Mouse (Mus musculus): ENCODE measurements at regions not wholly inside any gene's neighbourhood (a gene's known extent, or its start where the extent isn't known, plus 50 kb on each side); places are given as distances from the start of the nearest gene placed in this dataset.

DNA sequence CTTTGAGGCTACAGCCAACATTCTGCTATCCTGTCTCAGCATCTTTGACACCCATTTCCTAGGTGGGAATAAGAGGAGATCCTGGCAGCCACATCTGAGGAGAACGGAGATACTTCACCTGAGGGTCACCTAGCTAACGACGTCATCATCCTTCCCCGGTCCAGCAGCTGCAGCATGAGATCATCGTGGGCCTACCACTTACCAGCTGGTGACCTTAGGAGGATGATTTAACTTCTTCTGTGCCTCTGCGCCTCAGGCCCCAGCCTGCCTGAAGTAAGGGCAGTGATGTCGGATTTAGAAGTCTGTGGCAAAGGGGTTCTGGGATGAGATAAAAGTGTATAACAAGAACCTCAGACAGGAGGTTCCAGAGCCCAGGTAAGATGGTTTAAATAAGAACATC is 391.3 kb upstream of the Spred2 start:
- ATAC-seq (ENCODE audit: low FRiP score): no peak
- Histone ChIP-seq H3K4me1 (peaks cover 21% of the 10 kb centered on the region), H3K36me3 (replicated peaks) (no peaks in the 10 kb centered on the region), H3K27me3 (peaks cover 38% of the 10 kb centered on the region), H3K27ac (no peak overlapping the region), H3K9ac (no peak overlapping the region), H3K4me3 (replicated peaks) (no peak overlapping the region), H3K4me2 (no peak overlapping the region), H3K9me3 (no peaks in the 10 kb centered on the region)
- 87% methylated on average over 7 of the region's 7 CpGs for WGBS

DNA sequence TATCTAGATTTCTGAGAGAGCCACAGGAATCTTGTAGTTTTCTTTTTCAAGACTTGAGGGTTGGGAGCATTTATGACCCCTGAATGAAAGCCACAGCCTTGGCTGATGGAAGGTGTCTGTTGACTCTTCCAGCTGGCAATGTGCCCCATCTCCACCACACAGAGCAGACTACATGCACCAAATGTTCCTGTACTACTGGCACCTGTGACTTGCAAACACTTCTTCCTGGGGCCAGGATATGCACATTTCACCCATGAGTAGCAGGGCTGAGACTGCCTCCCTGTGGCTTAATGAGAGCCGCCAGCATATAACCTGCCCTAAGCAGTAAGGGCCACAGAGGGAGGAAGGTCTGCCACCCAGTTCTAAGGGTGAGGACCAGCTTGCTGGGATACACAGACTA is 390.5 kb upstream of the Spred2 start:
- Histone ChIP-seq H3K4me3 (replicated peaks) (no peak overlapping the region), H3K9ac (no peak overlapping the region), H3K36me3 (replicated peaks) (no peaks in the 10 kb centered on the region), H3K4me2 (no peak overlapping the region), H3K27me3 (peaks cover 40% of the 10 kb centered on the region), H3K27ac (no peak overlapping the region), H3K4me1 (peaks cover 21% of the 10 kb centered on the region), H3K9me3 (no peaks in the 10 kb centered on the region)
- WGBS: 65% methylated on average over 1 of the region's 1 CpGs
- no peak for ATAC-seq (ENCODE audit: low FRiP score)

DNA sequence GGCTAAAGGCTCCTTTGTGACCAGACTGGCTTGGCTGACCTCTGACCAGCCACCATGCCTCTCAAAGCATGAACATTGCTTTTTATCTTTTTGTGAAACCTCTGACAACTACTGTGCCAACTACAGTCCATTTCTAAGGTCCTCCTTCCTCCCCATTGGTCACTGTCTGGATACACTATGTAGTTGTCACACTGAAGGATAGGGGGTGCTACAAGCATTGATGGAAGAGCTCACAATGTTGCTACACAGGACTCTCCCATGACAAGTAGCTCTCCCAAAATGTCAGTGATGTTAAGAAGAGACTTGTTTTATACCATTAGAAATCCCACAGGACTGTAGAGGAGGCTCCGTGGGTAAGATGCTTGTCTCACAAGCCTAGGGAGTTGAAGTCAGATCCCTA is 389.0 kb upstream of the Spred2 start:
- H3K27ac ChIP-seq: no peak overlapping the region
- peaks cover 36% of the 10 kb centered on the region for H3K27me3 ChIP-seq
- no peak overlapping the region for H3K9ac ChIP-seq
- no peak overlapping the region for H3K4me3 ChIP-seq (replicated peaks)
- H3K9me3 ChIP-seq: no peaks in the 10 kb centered on the region
- H3K4me1 ChIP-seq: peaks cover 14% of the 10 kb centered on the region
- no peak overlapping the region for H3K4me2 ChIP-seq
- H3K36me3 ChIP-seq (replicated peaks): no peaks in the 10 kb centered on the region
- WGBS: 85% methylated on average over 1 of the region's 1 CpGs
- ATAC-seq (ENCODE audit: low FRiP score): no peak

DNA sequence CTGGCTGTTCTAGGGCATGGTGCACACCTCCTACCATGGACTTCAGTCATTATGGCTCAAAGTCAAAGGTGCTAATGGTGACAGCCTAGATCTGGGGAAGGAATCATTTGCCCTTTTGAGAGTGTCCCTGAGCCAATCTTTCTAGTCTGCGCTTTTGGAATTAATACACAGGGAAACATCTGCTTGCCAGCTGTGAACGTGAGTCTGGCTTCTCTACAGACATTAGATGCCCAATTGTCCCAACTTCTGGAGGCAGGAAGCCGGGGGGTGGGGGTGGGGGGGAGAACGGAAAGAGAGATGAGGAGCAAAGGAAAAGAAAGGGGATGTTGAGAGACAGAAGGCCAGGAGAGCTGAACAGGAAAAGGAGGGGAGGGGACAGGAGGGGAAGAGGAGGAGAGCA is 377.9 kb upstream of the Spred2 start:
- no peak overlapping the region for H3K27ac ChIP-seq
- 72% methylated on average over 4 of the region's 4 CpGs for WGBS
- H3K4me3 ChIP-seq (replicated peaks): no peak overlapping the region
- H3K9ac ChIP-seq: no peak overlapping the region
- H3K4me2 ChIP-seq: no peak overlapping the region
- H3K4me1 ChIP-seq: no peaks in the 10 kb centered on the region
- H3K27me3 ChIP-seq: peaks cover 6% of the 10 kb centered on the region
- H3K9me3 ChIP-seq: no peaks in the 10 kb centered on the region
- no peaks in the 10 kb centered on the region for H3K36me3 ChIP-seq (replicated peaks)
- ATAC-seq (ENCODE audit: low FRiP score): no peak

DNA sequence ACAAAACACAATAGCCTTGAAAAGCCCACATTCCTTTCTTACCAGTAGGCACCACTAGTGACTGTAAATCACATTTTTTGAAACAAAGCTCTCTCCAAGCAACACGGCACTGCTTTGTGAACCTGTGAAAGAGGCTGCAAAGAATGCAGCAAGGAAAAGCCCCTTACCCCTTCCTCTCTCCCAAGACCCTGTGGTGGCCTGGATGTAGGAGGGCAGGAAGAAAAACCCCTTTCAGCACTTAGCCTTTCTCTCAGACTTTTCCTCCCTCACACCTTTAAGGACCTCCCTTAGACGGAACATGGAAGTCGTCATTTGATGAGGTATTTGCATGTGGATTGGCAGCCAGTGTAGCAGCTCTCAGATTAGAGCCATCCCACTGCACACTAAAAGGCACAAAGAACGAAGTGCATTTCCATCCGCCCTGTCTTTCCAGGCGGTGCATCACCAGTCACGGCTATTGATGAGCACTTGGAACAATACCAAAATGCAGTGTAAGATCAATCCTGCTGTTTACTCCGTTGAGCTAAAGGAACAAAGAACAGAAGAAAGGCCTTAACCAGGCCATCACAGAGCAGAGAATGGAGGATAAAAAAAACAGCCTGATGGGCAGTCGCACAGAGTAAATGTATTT is 369.7 kb upstream of the Spred2 start:
- H3K36me3 ChIP-seq (replicated peaks): no peaks in the 10 kb centered on the region
- no peak overlapping the region for H3K9ac ChIP-seq
- peaks cover 16% of the 10 kb centered on the region for H3K4me1 ChIP-seq
- H3K9me3 ChIP-seq: no peaks in the 10 kb centered on the region
- H3K4me3 ChIP-seq (replicated peaks): no peak overlapping the region
- H3K27ac ChIP-seq: peak overlapping the region; percentile 22; the same call in 1 of the 2 replicates
- peaks cover 15% of the 10 kb centered on the region; the same call in 1 of the 2 replicates for H3K27me3 ChIP-seq
- ATAC-seq (ENCODE audit: low FRiP score): peak; percentile 85
- WGBS: 8% methylated on average over 9 of the region's 9 CpGs
- peak overlapping the region; percentile 35 for H3K4me2 ChIP-seq

DNA sequence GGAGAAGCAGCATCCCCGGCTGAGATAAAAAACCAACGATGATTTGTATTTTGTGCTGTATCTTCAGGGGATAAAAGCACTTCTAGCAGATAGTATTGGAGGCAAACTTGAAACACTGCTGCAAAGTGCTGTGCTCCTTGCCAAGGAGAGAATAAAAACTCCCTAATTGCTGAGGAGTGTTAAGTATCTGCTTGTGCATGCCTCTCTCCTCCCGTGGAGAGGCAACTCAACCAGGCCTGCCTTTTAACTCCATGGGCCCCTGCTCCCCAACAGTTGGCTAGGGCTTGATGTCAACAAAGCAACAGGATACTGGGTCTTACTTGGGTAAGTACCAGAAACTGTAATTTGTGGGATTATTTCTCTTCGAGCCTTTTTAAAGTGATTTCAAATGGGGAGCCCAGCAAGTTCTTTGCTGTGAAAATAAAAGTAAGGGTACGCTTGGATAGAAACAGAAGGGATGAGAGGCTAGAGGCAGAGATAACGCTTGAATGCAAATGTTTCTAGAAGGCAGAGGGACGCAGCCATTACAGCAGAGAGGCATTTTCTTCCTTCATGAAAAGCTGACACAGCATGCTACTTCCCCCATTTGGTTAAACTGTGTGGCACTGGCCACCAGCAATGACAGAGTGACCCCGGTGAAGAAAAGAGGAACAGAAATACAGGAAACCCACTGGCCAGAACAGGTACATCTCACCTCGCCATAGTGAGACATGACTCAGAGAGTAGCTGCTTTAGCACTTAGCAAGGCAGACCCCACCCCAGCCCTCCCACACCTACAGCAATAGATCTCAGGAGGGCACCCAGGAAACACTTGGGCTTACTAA is 369.0 kb upstream of the Spred2 start:
- H3K4me2 ChIP-seq: peak overlapping the region; percentile 35
- peaks cover 16% of the 10 kb centered on the region for H3K4me1 ChIP-seq
- H3K9me3 ChIP-seq: no peaks in the 10 kb centered on the region
- no peak overlapping the region for H3K9ac ChIP-seq
- no peaks in the 10 kb centered on the region for H3K36me3 ChIP-seq (replicated peaks)
- H3K27me3 ChIP-seq: peaks cover 15% of the 10 kb centered on the region; the same call in 1 of the 2 replicates
- H3K27ac ChIP-seq: peak overlapping the region; percentile 22; the same call in 1 of the 2 replicates
- peak; percentile 40; the same call in 1 of the 2 replicates for ATAC-seq (ENCODE audit: low FRiP score)
- 43% methylated on average over 9 of the region's 9 CpGs for WGBS
- no peak overlapping the region for H3K4me3 ChIP-seq (replicated peaks)

DNA sequence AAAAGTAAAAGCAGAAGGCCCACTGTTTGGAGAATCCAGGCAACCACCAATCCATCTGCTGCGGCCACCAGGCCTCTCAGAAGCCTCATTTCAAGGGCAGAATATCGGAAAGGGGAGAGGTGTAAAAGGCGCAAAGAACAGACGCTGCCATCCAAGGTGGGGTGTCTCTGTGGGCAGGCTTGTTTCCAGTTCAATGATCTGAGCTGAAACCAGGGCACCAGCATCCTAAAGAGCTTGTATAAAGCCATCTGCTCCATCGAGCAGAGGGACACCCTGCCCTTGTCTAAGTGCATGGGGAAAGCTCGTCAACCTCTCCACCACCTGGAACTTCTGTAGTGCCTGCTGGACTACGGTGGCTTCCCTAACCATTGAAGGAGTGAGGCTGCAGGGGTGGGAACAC is 363.7 kb upstream of the Spred2 start:
- Histone ChIP-seq H3K27ac (no peak overlapping the region), H3K36me3 (replicated peaks) (no peaks in the 10 kb centered on the region), H3K4me2 (no peak overlapping the region), H3K4me3 (replicated peaks) (no peak overlapping the region), H3K9ac (no peak overlapping the region), H3K4me1 (peaks cover 8% of the 10 kb centered on the region; the same call in 1 of the 2 replicates), H3K27me3 (peaks cover 9% of the 10 kb centered on the region; the same call in 1 of the 2 replicates), H3K9me3 (no peaks in the 10 kb centered on the region)
- WGBS: 83% methylated on average over 7 of the region's 7 CpGs
- no peak for ATAC-seq (ENCODE audit: low FRiP score)

DNA sequence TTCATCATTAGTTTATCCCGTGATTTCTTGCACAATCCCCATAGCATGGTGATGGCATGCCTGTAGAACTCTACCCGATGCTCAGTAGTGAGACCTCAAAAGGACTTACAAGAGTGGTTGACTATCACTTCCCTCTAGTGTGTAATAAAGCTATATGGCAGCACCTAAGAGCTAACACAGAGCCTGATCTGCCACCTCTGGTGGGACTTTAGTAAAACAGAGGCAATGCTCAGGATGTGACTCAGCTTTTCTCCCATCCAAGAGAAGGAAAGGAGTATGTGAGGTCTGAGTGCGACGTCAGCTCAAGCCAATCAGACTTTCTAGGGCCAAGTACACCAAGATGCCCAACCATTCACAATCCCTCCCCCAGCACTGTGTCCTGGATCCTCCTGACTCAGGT is 361.5 kb upstream of the Spred2 start:
- Histone ChIP-seq H3K27me3 (peaks cover 4% of the 10 kb centered on the region; the same call in 1 of the 2 replicates), H3K36me3 (replicated peaks) (no peaks in the 10 kb centered on the region), H3K27ac (no peak overlapping the region), H3K4me2 (no peak overlapping the region), H3K4me1 (0 out of 2 replicates have a peak, but pooled peaks cover 5% of the 10 kb centered on the region), H3K4me3 (replicated peaks) (no peak overlapping the region), H3K9ac (no peak overlapping the region), H3K9me3 (no peaks in the 10 kb centered on the region)
- WGBS: 94% methylated on average over 4 of the region's 4 CpGs
- no peak for ATAC-seq (ENCODE audit: low FRiP score)

DNA sequence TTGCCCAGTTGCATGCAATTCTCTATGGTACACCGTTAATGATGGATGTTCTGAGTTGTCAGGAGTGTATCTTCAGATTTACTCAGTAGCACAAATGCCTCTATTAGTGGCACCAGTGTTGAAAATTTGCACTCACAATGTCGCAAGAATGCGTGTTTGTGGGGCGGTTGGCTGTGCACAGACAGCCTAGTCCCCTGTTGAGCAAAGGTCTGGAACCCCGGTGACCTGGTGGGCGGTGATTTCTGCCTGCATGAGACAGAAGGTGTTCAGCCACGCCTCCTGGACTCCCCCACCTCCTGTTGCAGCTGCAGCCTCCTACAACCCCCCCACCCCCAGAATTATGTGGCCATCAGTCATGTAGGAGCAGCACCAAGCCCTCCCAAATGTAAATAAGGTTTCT is 338.9 kb upstream of the Spred2 start:
- Histone ChIP-seq H3K9me3 (no peaks in the 10 kb centered on the region), H3K27ac (no peak overlapping the region), H3K27me3 (no peaks in the 10 kb centered on the region), H3K9ac (no peak overlapping the region), H3K4me1 (no peaks in the 10 kb centered on the region), H3K36me3 (replicated peaks) (no peaks in the 10 kb centered on the region), H3K4me3 (replicated peaks) (no peak overlapping the region), H3K4me2 (no peak overlapping the region)
- WGBS: 88% methylated on average over 7 of the region's 7 CpGs
- ATAC-seq (ENCODE audit: low FRiP score): no peak

DNA sequence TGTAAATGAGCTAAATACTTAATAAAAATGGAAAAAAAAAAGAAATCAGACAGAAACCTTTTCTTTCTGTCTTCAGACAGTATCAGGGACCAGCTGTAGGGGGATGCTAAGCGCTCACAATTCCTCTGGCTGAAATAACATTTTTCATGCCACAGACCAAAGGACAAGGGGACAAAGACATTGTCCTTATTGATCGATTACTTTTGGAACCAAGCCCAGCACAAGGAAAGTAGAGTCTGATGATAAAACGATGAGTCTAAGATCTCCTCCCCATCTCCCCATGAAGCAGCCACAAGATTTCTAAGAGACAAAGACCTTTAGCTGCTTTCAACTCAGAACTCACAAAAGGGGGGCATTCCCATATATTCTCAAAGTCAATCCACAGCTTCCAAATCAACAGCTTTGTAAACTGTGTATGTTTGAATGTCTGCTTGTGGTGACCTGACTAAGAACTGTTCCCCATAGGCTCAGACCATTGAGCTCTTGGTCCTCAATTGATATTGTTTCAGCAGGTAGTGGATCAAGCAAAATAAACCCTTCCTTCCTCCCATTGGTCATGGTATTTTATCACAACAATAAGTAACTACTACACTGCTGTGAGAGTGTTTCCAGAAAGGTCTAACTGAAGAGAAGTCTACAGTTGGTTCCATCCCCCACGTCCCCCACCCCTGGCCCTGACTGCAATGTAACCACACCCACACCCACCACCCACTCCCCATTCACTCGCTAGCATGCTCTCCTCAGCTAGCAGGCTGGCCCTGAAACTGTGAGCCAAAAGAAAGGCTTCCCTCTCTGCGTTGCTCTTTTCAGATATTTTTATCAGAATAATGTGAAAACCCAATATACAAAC is 331.4 kb upstream of the Spred2 start:
- Histone ChIP-seq H3K4me3 (replicated peaks) (no peak overlapping the region), H3K9me3 (no peaks in the 10 kb centered on the region), H3K36me3 (replicated peaks) (no peaks in the 10 kb centered on the region), H3K27ac (no peak overlapping the region), H3K27me3 (no peaks in the 10 kb centered on the region), H3K9ac (no peak overlapping the region), H3K4me1 (no peaks in the 10 kb centered on the region), H3K4me2 (no peak overlapping the region)
- WGBS: 83% methylated on average over 6 of the region's 6 CpGs
- no peak for ATAC-seq (ENCODE audit: low FRiP score)

DNA sequence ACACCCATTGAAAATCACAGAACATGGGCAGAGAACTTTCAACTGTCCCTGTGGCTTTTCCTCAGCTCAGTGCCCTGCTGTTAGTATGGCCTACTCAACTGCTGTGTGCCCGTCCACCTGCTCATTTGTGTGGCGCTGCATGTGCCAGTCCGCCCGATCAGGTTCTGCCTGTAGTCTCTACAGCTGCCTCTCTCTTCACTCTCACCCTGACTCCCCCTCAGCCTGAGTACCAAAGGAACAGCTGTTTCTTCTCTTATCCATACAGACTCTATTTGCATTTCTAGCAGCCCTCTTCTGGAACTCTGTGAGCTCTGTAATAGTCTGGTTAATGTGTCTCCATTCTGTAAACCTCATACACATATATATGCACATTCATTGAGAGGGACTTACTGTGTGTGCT is 329.1 kb upstream of the Spred2 start:
- 81% methylated on average over 4 of the region's 4 CpGs for WGBS
- 0 out of 2 replicates have a peak, but pooled peaks have one; percentile 39 for ATAC-seq (ENCODE audit: low FRiP score)

DNA sequence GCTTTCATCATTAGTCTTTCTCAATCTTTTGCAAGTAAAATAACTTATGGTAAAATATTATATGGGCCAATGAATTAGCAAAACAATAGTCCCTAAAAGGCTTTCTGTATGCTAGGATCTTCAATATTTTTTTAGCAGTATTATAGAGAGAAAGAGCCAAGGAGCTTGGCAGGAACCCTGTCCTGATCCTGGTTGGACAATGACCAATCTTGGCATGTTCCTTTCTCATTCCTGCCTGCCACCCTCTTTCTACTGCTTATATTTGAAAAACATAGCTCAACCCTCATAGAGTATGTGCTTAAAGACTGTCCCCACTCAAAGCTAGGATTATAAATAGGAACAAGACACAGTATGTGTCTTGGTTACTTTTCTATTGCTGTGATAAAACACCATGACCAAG is 327.8 kb upstream of the Spred2 start:
- H3K27me3 ChIP-seq: no peaks in the 10 kb centered on the region
- no peak overlapping the region for H3K4me3 ChIP-seq (replicated peaks)
- no peak overlapping the region for H3K9ac ChIP-seq
- no peaks in the 10 kb centered on the region for H3K4me1 ChIP-seq
- no peak for ATAC-seq (ENCODE audit: low FRiP score)
- no peak overlapping the region for H3K27ac ChIP-seq
- H3K9me3 ChIP-seq: no peaks in the 10 kb centered on the region
- no peaks in the 10 kb centered on the region for H3K36me3 ChIP-seq (replicated peaks)
- no peak overlapping the region for H3K4me2 ChIP-seq

More for the DNA sequence above, 329.1 kb upstream of the Spred2 start:
- H3K9ac ChIP-seq: no peak overlapping the region
- no peak overlapping the region for H3K4me3 ChIP-seq (replicated peaks)
- no peak overlapping the region for H3K27ac ChIP-seq
- H3K9me3 ChIP-seq: no peaks in the 10 kb centered on the region
- H3K36me3 ChIP-seq (replicated peaks): no peaks in the 10 kb centered on the region
- no peaks in the 10 kb centered on the region for H3K27me3 ChIP-seq
- no peaks in the 10 kb centered on the region for H3K4me1 ChIP-seq
- H3K4me2 ChIP-seq: no peak overlapping the region

Data from forebrain, embryonic 12.5 days (tissue).